Mouse (Mus musculus) urinary bladder, adult 18-20 months (tissue): ENCODE results near the gene Gm49380.
A peak's percentile ranks its signal among the peaks of the same experiment; 100 is the strongest.
"Not testable (repeated sequence)": the region's sequence is repeated elsewhere in the genome, so short reads cannot be mapped to it uniquely, and the experiment has no call there.

Experiments
- DNase-seq, 2 experiments: peaks; one replicate each; pipeline ENCODE4 v3.0.0; 2022; ENCODE audit warnings: low spot score in 2 of 2, mixed read lengths in 2 of 2

Gm49380 gene

DNA sequence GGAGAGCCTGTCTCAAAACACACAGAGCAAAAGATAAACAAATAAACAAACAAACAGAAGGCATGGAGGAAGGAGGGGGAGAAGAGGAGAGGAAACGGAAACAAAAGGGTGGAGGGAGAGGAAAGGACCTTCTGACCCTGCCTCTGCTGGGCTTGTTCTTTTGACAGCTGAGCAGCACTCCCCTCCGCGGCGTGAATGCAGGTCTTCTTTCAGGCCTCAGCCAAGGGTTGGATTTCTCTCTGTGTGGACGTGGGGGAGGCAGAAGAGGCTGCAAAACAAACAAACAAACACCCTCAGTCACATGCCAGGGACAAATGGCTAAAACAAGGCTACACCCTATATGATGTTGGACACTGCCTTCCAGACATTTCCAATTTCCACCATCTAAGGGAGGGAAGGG is 11.7 kb upstream of the Gm49380 start:
- no peak for DNase-seq

DNA sequence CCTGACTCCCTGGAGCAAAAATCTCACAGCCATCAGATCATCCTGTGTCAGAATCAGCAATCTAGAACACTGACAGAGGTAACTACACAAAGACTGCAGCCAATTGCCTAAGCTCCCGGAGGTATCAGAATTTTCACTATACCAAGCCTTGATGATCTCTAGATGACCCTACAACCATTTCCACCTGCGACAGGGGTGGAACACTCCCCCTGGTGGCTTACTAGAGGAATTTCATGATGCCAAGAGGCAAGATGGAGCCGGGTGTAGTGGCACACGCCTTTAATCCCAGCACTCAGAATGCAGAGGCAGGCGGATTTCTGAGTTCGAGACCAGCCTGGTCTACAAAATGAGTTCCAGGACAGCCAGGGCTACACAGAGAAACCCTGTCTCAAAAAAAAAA is 11.0 kb upstream of the Gm49380 start:
- DNase-seq, result no peak

DNA sequence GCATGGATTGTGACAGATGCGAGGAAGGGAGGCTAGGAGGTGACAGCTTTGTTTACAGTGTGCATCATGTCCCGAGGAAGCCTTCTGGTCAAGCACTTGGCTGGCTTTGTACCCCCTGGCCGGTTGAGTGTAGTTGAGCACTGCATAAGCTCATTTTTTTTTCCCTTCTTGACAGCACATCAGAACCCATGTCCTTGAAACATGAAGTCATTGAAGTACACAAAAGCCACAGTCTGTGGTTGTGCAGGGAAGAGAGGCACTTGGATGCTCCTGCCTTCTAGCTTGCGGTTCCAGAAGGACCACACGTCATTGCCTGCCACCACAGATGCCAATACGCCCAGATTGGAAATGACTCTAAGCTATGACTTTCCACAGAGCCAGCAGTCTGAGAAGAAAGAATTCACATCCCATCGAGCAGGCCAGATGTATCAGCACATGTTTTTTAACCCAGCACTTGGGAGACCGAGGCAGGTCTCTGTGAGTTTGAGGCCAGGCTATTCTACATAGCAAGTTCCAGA is 6.7 kb upstream of the Gm49380 start:
- DNase-seq, result no peak

DNA sequence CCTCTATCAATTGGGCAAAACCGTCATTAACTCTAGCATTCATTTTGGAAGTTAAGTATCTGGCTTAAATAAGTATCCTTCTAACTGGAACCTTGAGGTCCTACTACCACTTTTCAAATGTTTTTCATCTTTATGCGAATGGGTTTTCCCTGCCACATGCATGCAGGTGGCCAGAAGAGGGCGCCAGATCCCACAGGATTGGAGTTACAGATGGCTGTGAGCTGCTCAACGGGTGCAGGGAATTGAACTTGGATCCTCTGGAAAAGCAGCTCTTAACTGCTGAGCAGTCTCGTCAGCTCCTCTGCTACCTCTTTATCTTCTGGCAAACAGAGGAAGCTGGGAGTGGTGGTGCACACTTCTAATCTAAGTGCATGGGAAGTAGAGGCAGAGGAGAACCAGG is 5.7 kb upstream of the Gm49380 start:
- DNase-seq, result no peak

DNA sequence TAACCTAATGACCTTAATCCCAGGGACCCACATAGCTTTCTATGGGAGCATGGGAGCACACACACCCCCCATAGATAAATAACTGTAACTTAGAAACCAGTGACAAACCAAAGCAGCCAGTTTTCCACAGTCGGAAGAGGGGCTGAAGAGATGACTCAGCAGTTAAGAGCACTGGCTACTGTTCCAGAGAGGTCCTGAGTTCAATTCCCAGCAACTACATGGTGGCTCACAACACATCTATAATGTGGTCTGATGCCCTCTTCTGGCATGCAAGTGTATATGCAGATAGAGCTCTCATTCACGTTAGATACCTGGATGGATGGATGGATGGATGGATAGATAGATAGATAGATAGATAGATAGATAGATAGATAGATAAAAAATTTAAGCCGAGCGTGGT is 2.9 kb upstream of the Gm49380 start:
- DNase-seq, result no peak

DNA sequence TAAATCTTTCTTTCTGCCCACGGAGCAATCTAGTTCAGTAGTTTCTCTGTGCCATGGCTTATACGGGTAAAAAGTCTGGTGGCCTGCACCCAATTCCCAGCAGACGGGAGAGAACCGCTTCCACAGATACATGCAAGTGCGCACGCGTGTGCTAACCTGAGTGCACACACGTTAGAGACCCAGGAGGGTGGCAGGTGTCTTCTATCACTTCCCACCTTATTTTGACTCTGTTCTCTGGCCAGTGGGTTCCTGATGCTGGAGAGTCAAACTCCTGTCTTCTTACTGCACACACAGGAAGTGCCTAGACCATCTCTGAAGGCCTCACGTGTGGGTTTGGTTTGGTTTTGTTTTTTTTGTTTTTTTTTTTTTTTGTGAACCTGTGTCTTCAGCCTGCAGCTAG is 2.3 kb upstream of the Gm49380 start:
- no peak for DNase-seq

DNA sequence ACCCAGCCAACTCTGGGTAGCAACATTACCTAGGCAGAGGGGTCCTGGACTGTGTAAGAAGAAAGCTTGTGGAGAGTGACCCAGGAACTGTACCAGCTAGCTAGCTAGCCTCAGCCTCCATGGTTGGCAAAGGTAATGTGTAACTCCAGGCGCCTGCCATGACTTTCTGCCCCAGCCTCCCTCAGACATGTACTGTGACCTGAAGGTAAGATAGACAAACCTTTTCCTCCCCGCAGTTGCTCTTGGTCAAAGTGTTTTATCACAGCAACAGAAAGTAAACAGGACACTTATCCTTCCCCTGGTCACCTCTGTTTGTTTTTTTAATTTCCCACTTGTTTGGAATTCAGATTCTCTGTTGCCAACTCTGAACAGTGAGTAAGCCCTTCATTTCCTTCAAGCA is 1.2 kb upstream of the Gm49380 start:
- no peak for DNase-seq

DNA sequence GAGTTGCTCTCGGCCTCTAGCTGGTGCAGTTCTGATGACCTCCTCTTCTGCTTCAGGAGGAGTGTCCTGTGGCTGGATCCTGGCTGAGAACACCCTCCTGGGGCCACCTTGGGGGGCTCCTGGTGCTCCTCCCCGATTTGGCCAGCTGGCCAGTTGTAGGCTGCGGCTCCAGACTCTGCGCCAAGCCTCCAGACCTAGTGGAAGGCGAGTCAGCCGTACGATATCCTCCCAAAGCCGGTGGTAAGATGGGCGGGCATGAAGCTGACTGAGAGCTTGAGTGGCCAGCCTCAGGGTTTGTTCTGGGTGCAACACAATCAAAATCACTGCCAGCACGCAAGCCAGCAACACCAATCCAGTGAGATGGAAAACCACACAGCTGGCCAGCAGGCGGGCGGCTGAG is 1.4 kb downstream of the Gm49380 start:
- DNase-seq, result not testable (repeated sequence)

DNA sequence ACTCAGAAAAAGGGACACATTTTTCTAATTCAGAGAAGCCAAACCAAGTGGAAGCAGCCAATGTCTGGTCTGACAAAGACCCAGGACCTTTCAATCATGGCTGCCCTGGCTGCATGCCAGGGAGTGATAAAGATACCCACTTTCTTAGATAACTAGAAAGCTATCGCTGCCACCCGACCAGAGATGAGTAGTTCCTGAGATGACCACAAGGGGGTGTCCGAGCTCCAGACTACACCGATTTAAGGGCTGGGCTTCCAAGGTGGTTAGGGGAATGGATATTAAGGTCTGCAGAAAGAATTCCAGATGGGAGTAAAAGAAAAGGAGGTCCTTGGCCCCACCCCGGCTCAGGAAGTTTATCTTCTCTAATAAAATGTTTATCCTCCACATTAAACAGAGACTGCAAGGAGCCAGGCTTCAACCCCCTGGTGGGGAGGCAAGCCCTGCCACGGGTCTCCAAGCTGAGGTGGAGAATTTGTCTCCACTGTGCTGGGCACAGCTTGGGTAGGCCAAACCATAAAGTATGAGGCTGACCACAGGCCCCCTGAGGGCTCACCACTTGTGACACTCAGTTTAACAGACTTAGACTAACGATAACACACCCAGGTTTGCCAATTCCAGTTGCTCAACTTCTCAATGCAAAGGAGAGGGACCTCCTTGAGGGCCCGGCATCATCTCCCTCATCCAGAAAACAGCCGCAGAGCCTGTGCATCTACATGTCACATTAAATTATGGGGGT is 3.8 kb downstream of the Gm49380 start:
- no peak for DNase-seq

DNA sequence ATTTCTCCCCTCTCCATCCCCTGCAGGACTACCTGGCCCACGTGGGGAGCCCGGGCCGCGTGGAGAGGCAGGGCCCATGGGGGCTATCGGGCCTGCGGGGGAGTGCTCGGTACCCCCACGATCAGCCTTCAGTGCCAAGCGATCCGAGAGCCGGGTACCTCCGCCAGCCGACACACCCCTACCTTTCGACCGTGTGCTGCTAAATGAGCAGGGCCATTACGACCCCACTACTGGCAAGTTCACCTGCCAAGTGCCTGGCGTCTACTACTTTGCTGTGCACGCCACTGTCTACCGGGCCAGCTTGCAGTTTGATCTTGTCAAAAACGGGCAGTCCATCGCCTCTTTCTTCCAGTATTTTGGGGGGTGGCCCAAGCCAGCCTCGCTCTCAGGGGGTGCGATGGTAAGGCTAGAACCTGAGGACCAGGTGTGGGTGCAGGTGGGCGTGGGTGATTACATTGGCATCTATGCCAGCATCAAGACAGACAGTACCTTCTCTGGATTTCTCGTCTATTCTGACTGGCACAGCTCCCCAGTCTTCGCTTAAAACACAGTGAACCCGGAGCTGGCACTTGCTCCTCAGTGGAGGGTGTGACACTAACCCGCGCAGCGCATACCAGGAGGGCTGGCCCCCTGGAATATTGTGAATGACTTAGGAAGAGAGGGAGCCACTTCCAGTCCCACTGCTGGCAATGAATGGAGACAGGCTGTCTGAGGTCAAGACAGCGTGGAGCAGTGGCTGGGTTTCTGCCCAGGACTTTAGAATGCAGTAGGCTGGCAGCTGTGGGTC is 4.8 kb downstream of the Gm49380 start:
- no peak for DNase-seq

DNA sequence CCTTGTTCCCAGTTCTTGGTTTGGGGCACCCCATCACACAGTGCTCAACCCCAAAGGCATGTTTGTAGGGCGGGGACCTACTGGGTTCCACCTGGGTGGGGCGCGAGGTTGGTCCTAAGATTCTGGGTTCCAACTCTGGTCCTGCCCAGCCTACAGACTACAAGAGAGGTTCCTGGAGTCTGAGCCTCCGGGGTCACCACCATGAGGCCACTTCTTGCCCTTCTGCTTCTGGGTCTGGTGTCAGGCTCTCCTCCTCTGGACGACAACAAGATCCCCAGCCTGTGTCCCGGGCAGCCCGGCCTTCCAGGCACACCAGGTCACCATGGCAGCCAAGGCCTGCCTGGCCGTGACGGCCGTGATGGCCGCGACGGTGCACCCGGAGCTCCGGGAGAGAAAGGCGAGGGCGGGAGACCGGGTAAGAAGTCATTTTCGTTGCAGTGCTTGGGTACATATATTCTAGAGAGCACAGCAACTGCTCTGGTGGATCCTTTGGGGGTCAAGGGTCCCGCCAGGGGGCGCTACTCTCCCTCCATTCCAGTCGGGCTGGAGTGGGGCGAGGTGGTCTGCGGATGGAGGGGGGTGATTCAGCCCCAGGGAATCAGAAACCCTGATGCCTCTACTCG is 5.6 kb downstream of the Gm49380 start:
- peak in 1 of 2 experiments; percentile 16 for DNase-seq

DNA sequence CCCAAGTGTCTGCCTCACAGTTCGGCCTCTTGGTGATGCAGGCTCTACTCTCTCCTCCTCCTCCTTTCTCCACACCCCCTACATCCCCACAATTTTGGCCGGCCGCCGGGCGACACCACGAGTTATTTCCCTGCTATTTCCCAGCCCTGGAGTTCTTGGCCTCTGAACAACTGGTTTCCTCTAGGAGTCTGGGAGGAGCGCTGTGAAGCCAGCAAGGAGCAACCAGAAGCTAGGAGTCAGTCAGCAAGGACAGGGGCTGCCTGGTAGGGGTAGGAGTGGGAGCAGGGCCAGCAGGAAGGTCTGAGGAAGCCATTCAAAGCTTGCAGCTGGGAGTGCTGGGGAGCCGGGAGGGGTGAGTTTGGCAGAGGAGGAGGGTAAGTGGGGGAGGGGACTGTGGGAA is 6.2 kb downstream of the Gm49380 start, which contains the start of gene C1qtnf5:
C1qtnf5 (plus strand) TSS at position 136 of the 400 bp plus-strand sequence.
- peak; percentile 37 to 86 for DNase-seq

DNA sequence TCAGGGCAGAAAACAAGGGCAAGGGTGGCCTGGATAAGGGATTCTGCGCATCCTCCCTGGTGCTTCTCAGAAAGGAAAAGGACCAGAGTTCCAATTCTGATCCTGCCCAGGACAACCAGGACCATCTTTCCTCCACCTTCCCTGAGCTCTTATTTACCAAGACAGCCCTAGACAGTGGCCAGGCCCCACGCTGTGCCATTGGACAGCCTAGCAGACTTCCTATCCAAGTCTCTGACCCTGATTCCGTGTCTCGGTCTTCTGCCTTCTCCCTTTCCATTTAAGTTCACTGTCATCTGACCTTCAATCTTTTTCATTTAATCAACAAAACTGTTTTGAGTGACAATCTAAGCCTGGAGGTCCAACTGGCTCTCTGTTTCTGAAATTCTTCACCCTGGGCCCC is 6.7 kb downstream of the Gm49380 start:
- no peak for DNase-seq

DNA sequence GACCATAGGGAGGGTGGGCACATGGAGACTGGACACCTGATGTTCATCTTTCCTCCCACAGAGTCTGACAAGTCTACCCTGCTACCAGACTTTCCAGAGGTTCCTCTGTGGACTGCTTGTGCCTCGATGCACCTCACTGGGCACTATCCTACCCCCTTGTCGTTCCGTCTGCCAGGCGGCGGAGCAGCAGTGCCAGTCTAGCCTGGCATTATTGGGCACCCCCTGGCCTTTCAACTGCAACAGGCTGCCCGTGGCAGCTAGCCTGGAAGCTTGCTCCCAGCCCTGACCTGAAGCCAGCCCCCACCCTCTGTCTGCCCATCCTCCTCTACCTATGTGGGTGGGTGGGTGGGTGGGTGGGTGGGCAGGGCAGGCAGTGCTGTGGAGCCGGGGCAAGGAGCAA is 7.1 kb downstream of the Gm49380 start:
- DNase-seq, result no peak

DNA sequence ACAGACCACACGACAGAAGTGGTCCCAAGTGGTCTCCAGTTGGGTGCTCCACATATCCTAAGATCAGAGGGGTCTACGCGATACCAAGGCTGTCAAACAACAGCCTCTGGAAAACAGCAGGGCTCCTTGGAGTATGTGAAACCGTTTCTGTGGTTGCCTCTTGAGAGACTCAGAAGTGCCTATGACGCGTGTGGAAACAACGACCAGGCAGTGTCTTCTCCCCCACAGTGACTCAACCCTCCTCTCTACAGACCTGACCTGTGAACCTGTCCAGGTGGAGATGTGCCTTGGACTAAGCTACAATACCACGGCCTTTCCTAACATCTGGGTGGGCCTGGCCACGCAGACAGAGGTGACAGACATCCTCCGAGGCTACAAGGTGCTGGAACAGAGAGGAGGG is 7.5 kb downstream of the Gm49380 start:
- DNase-seq, result no peak

DNA sequence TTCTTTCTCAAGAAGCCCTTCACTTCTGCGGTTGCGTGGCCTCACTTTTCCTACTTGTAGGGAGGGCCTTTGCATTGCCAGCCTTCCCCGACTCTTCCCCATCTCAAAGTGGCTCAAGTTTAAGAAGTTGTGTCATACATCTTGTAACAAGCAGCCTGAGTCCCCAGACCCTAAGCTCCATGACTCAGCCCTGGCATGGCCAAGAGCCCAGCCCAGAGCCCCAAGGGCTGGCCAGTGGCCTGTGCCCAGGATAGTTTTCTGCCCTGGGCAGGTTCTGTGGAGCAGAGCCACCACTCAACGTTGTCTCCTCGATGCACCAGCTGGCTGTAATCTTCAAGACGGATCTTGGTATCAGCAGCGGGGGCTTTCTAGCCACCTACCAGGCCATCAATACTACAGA is 8.4 kb downstream of the Gm49380 start:
- no peak for DNase-seq

DNA sequence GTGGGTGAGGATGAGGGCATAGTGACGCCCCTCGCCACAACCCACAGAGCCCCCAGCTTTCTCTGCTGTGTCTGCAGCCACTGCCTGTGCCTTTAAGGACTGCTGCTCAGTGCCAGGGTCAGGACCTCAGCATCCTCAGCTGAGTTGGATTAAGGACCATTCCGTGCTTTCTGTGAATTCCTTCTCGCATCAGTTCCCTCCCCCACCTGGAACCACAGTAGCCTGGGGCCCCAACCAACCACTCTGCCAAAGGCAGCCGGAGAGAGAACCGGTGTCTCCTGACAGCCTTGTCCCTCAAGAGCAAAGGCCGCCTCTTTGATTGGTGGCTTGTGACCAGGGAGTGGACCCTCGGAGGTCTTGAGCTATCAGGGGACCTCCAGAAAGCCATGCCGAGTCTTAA is 11.8 kb downstream of the Gm49380 start, which contains the start of gene Mfrp:
Mfrp (plus strand) TSS at position 240 of the 400 bp plus-strand sequence.
- DNase-seq, result no peak

DNA sequence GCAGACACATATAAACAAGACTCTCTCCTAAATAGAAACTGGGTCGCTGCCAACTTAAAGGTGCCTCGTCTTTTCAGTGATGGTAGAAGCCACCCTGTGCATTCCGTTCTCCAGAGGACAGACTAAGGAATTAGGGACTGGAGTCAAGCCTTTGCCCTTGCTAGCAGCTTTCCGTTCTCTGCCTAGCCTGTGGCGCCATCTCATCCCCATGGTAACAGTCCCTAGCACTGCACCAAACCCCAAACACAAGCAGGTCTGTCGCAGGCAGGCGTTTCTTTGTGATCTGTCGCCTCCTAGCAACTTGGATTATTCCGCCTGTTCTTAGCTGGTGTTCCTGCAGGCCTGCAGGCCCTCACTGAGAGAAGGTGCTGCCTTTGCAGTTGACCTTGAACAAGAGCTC is 16.8 kb downstream of the Gm49380 start:
- no peak for DNase-seq

DNA sequence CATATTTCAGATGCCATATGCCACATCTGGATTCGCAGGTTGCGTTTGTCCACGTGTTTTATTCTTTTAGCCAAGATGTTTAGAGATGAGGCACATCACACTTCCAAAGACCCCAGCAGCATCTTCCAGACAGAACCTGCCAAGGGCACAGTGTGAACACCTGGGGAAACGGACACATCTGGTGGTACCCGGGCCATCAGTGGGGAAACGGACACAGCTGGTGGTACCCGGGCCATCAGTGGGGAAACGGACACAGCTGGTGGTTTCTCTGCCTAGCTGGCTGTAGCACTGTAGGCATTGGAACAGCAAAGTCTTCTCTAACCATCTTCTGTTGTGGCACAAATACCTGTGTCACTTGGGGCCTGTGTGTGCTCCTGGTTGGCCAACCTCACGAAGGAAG is 17.5 kb downstream of the Gm49380 start:
- DNase-seq, result no peak

DNA sequence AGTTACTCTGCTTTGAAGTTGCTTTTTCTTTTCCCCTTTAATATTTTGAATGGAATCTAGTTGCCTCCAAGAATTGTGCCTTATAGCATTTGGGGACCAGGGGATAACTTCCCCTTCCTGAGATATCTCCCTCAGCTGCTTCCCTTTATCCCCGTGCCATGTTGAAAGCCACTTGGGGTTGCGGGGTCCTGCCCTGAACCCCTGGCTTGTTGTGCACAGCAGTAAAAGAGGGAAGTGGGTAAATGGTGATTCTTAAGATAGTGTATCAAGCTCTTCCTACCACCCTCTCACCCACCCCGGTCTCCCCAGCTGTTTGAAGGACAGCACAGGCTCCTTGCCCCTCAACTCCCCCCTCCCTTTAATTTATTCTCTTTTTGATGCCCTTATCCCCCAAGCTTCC is 18.6 kb downstream of the Gm49380 start:
- no peak for DNase-seq

DNA sequence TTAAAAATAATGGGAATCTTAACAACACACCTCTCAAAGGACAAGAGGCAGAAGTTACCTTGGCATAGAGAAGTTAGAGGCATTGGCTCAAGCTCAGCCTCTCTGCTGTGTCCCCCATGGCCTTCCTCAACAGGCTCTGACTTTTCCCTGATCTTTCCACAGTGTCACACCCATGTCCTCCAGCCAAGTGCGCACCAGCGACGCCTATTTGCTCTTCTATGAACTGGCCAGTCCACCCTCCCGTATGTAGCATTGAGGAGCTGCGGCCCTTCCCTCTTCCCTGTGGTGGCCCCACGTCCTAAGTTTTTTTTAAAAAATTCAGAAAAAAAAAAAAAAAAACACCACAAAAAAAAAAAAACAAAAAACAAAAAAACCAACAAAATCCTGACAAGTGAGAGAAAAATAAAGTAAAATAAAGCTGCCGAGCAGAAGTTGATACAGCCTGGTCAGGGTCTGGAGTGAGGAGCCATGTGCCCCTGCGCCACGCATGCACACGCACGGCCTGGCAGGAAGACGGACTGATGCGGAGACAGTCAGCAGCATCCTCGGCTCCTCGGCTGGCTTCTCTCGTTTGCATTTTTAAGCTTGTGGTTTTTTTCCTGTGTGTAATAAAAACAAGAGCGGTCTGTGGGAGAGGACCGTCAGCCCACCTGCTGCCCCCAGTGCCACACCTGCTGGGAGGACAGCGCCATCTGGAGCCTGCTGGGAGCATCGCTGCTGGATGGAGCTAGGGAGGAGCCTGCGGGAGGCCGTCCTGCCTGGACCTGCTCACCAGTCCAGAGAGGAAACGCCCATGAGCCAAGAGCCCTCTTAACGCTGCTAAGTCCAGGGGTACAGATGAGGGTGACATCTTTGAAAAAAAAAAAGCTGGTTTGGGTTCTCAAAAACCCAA is 19.4 kb downstream of the Gm49380 start:
- peak in 1 of 2 experiments; percentile 49 for DNase-seq
